Mouse (Mus musculus): ENCODE measurements around the gene Rhoj.

- TF ChIP-seq GATA1 (IDR thresholded peaks at IDR 0.05; ENCODE audit: low read length) (no peak), TAL1 (IDR thresholded peaks at IDR 0.05; ENCODE audit: low read length) (no peak)
Observed at GRCm38 (mm10) chr12:75283226-75283625, 24.9 kb upstream of the Rhoj start.

Measured in erythroblast, embryonic 14.5 days (primary cell).